Mouse (Mus musculus): Measurements from ENCODE around the gene Myocd. TPM values are rescaled to one million over a fixed set of nuclear protein-coding genes. Genes with fewer than 3 reads are reported as not detected.

The Myocd gene
- polyA plus RNA-seq, 1 experiment = 0.13 TPM

- Histone ChIP-seq H3K79me3 (ENCODE audit: low read depth) (no peaks in the 10 kb centered on the region), H3ac (ENCODE audit: control insufficient read depth, insufficient read length, low read depth) (no peak overlapping the region), H3K27me3 (ENCODE audit: control insufficient read depth, insufficient read depth, insufficient read length) (no peaks in the 10 kb centered on the region), H3K36me3 (ENCODE audit: control insufficient read depth, insufficient read depth) (no peaks in the 10 kb centered on the region), H3K4me3 (ENCODE audit: insufficient read depth, poor library complexity, severe bottlenecking) (no peak overlapping the region), H3K79me2 (ENCODE audit: control insufficient read depth, insufficient read depth) (no peaks in the 10 kb centered on the region)
- TF ChIP-seq FOSL1 (IDR thresholded peaks at IDR 0.05; ENCODE audit: insufficient read depth, low read length, poor library complexity, severe bottlenecking) (no peak), CEBPB (IDR thresholded peaks at IDR 0.05; ENCODE audit: low read depth) (no peak), CTCF (IDR thresholded peaks at IDR 0.05; ENCODE audit: control insufficient read depth, insufficient read depth, insufficient read length) (no peak), MYOG (IDR thresholded peaks at IDR 0.05; ENCODE audit: control insufficient read depth, extremely low read depth, insufficient read length) (no peak), USF1 (IDR thresholded peaks at IDR 0.05; ENCODE audit: low read depth) (no peak), MAX (IDR thresholded peaks at IDR 0.05) (no peak), MYOD1 (IDR thresholded peaks at IDR 0.05; ENCODE audit: control insufficient read depth, insufficient read length, low read depth) (no peak)
Observed at GRCm38 (mm10) chr11:65275441-65275840, 5.7 kb upstream of the Myocd start.

DNA sequence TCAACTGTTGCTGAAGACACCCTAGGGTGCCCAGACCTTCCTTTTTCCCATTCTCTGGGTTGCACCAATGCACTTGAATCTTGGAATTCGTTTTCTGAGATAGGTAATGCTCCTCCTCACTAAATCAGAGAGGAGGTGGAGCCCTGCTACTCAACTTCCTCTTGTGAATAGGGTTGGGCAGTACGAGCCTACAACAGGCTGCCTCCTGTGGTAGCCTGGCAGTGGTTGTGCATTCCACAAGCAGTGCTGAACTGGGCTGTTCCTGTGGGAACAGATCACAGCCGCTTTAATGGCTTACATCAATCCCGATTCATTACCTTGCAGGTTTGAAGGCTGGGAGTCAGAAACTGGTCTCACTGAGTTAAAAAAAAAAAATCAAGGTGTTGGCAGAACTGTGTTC is 1.2 kb upstream of the Myocd start:
- H3K79me3 ChIP-seq (ENCODE audit: low read depth) = no peaks in the 10 kb centered on the region
- H3K27me3 ChIP-seq (ENCODE audit: control insufficient read depth, insufficient read depth, insufficient read length) = no peaks in the 10 kb centered on the region
- no peaks in the 10 kb centered on the region for H3K79me2 ChIP-seq (ENCODE audit: control insufficient read depth, insufficient read depth)
- no peak overlapping the region for H3K4me3 ChIP-seq (ENCODE audit: insufficient read depth, poor library complexity, severe bottlenecking)
- TF ChIP-seq CTCF (IDR thresholded peaks at IDR 0.05; ENCODE audit: control insufficient read depth, insufficient read depth, insufficient read length) (no peak), FOSL1 (IDR thresholded peaks at IDR 0.05; ENCODE audit: insufficient read depth, low read length, poor library complexity, severe bottlenecking) (no peak), USF1 (IDR thresholded peaks at IDR 0.05; ENCODE audit: low read depth) (no peak), MAX (IDR thresholded peaks at IDR 0.05) (no peak), MYOD1 (IDR thresholded peaks at IDR 0.05; ENCODE audit: control insufficient read depth, insufficient read length, low read depth) (no peak), MYOG (IDR thresholded peaks at IDR 0.05; ENCODE audit: control insufficient read depth, extremely low read depth, insufficient read length) (no peak), CEBPB (IDR thresholded peaks at IDR 0.05; ENCODE audit: low read depth) (no peak)
- H3ac ChIP-seq (ENCODE audit: control insufficient read depth, insufficient read length, low read depth) = no peak overlapping the region
- H3K36me3 ChIP-seq (ENCODE audit: control insufficient read depth, insufficient read depth) = no peaks in the 10 kb centered on the region

- Histone ChIP-seq H3K79me3 (ENCODE audit: low read depth) (no peaks in the 10 kb centered on the region), H3K36me3 (ENCODE audit: control insufficient read depth, insufficient read depth) (no peaks in the 10 kb centered on the region), H3ac (ENCODE audit: control insufficient read depth, insufficient read length, low read depth) (no peak overlapping the region), H3K27me3 (ENCODE audit: control insufficient read depth, insufficient read depth, insufficient read length) (no peaks in the 10 kb centered on the region), H3K79me2 (ENCODE audit: control insufficient read depth, insufficient read depth) (no peaks in the 10 kb centered on the region), H3K4me3 (ENCODE audit: insufficient read depth, poor library complexity, severe bottlenecking) (no peak overlapping the region)
- peak; percentile 3 for TF ChIP-seq CTCF (IDR thresholded peaks at IDR 0.05; ENCODE audit: control insufficient read depth, insufficient read depth, insufficient read length)
- TF ChIP-seq USF1 (IDR thresholded peaks at IDR 0.05; ENCODE audit: low read depth) = no peak
Observed at GRCm38 (mm10) chr11:65268310-65268709, 1.5 kb downstream of the Myocd start.

GRCm38 (mm10) chr11:65263466-65263865 is 6.3 kb downstream of the Myocd start:
- Histone ChIP-seq H3K79me2 (ENCODE audit: control insufficient read depth, insufficient read depth) (no peaks in the 10 kb centered on the region), H3K27me3 (ENCODE audit: control insufficient read depth, insufficient read depth, insufficient read length) (no peaks in the 10 kb centered on the region), H3K4me3 (ENCODE audit: insufficient read depth, poor library complexity, severe bottlenecking) (no peak overlapping the region), H3ac (ENCODE audit: control insufficient read depth, insufficient read length, low read depth) (no peak overlapping the region), H3K79me3 (ENCODE audit: low read depth) (no peaks in the 10 kb centered on the region), H3K36me3 (ENCODE audit: control insufficient read depth, insufficient read depth) (no peaks in the 10 kb centered on the region)
- no peak for TF ChIP-seq MYOG (IDR thresholded peaks at IDR 0.05; ENCODE audit: control insufficient read depth, extremely low read depth, insufficient read length)

DNA sequence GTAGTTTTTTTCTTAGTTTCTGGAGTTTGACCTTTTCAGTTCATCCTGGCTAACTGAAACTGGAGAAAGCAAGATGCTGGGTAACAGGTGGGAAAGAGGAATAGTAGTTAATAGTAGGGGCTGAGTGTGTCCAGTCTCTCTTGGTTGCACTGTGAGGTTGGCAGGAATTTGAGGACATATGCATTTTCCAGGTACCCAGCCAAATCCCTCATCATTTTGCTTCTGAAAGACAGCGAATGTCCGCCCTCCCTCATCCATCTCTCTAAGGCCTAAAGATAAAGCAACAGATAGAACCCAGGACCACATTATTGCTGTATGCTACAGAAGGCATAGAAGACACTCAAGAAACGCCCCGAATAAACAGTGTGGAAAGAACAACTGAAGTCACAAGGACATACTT is 10.8 kb downstream of the Myocd start:
- TF ChIP-seq MYOD1 (IDR thresholded peaks at IDR 0.05; ENCODE audit: control insufficient read depth, insufficient read length, low read depth) (no peak), MYOG (IDR thresholded peaks at IDR 0.05; ENCODE audit: control insufficient read depth, extremely low read depth, insufficient read length) (no peak), CEBPB (IDR thresholded peaks at IDR 0.05; ENCODE audit: low read depth) (no peak), CTCF (IDR thresholded peaks at IDR 0.05; ENCODE audit: control insufficient read depth, insufficient read depth, insufficient read length) (no peak), MAX (IDR thresholded peaks at IDR 0.05) (no peak), USF1 (IDR thresholded peaks at IDR 0.05; ENCODE audit: low read depth) (no peak)
- Histone ChIP-seq H3K79me3 (ENCODE audit: low read depth) (no peaks in the 10 kb centered on the region), H3K79me2 (ENCODE audit: control insufficient read depth, insufficient read depth) (no peaks in the 10 kb centered on the region), H3K27me3 (ENCODE audit: control insufficient read depth, insufficient read depth, insufficient read length) (no peaks in the 10 kb centered on the region), H3K36me3 (ENCODE audit: control insufficient read depth, insufficient read depth) (no peaks in the 10 kb centered on the region), H3K4me3 (ENCODE audit: insufficient read depth, poor library complexity, severe bottlenecking) (no peak overlapping the region), H3ac (ENCODE audit: control insufficient read depth, insufficient read length, low read depth) (no peak overlapping the region)

- Histone ChIP-seq H3K27me3 (ENCODE audit: control insufficient read depth, insufficient read depth, insufficient read length) (no peaks in the 10 kb centered on the region), H3K36me3 (ENCODE audit: control insufficient read depth, insufficient read depth) (no peaks in the 10 kb centered on the region), H3K79me3 (ENCODE audit: low read depth) (no peaks in the 10 kb centered on the region), H3K4me3 (ENCODE audit: insufficient read depth, poor library complexity, severe bottlenecking) (no peak overlapping the region), H3ac (ENCODE audit: control insufficient read depth, insufficient read length, low read depth) (no peak overlapping the region), H3K79me2 (ENCODE audit: control insufficient read depth, insufficient read depth) (no peaks in the 10 kb centered on the region)
- TF ChIP-seq MYOD1 (IDR thresholded peaks at IDR 0.05; ENCODE audit: control insufficient read depth, insufficient read length, low read depth) = no peak
- TF ChIP-seq USF1 (IDR thresholded peaks at IDR 0.05; ENCODE audit: low read depth) = no peak
- TF ChIP-seq CEBPB (IDR thresholded peaks at IDR 0.05; ENCODE audit: low read depth) = no peak
- no peak for TF ChIP-seq FOSL1 (IDR thresholded peaks at IDR 0.05; ENCODE audit: insufficient read depth, low read length, poor library complexity, severe bottlenecking)
- TF ChIP-seq MAX (IDR thresholded peaks at IDR 0.05) = no peak
- TF ChIP-seq MYOG (IDR thresholded peaks at IDR 0.05; ENCODE audit: control insufficient read depth, extremely low read depth, insufficient read length) = no peak
- TF ChIP-seq CTCF (IDR thresholded peaks at IDR 0.05; ENCODE audit: control insufficient read depth, insufficient read depth, insufficient read length) = no peak
Observed at GRCm38 (mm10) chr11:65256143-65256542, 13.6 kb downstream of the Myocd start.
